Mouse (Mus musculus) erythroblast, adult 5-6 weeks (primary cell): ENCODE results near the gene 2410004B18Rik. TPM values are rescaled to one million over a fixed set of nuclear protein-coding genes. Genes with fewer than 3 reads are reported as not detected.
A peak's percentile ranks its signal among the peaks of the same experiment; 100 is the strongest.
"Not testable (repeated sequence)": the region's sequence is repeated elsewhere in the genome, so short reads cannot be mapped to it uniquely, and the experiment has no call there.

Experiments
- ATAC-seq: replicated peaks from 2 replicates; pipeline ENCODE4 v1.8.0; 2016; ENCODE audit warnings: moderate number of reproducible peaks, mild to moderate bottlenecking, moderate TSS enrichment, inconsistent platforms; ENCODE audit not compliant: poor library complexity, low FRiP score, severe bottlenecking
- total RNA-seq, 2 experiments: library from RNA; stranded (forward) in 1 of 2; stranded (reverse) in 1 of 2; fragments of 150-400 nt in 1 of 2; fragments of 200-764, 138-1000 nt in 1 of 2; gene quantifications; 2 replicates each; pipeline versions ENCODE4 v1.2.3 to v1.2.4; 2015 to 2017; ENCODE audit warnings: low replicate concordance in 2 of 2

Gene 2410004B18Rik
- total RNA-seq (2015; ENCODE audit: low replicate concordance) (20.1 and 46.9 TPM in 2 replicates), total RNA-seq (2017; ENCODE audit: low replicate concordance) (11.8 and 14.6 TPM in 2 replicates)

- ATAC-seq = peak; percentile 93
These were observed at the start of gene 2410004B18Rik for GRCm38 (mm10) chr3:145937505-145938404. 2410004B18Rik (plus strand) TSS chr3:145938014.

GRCm38 (mm10) chr3:145890346-145891132 is 47.3 kb upstream of the 2410004B18Rik start:
- ATAC-seq = no peak

- no peak for ATAC-seq
These were observed 45.4 kb upstream of the 2410004B18Rik start for GRCm38 (mm10) chr3:145892451-145892850.

- ATAC-seq = no peak
These were observed 43.7 kb upstream of the 2410004B18Rik start for GRCm38 (mm10) chr3:145894131-145894530.

- ATAC-seq = no peak
These were observed 40.1 kb upstream of the 2410004B18Rik start for GRCm38 (mm10) chr3:145897749-145898148.

GRCm38 (mm10) chr3:145899832-145900231 is 38.0 kb upstream of the 2410004B18Rik start:
- no peak for ATAC-seq

GRCm38 (mm10) chr3:145903530-145903929 is 34.3 kb upstream of the 2410004B18Rik start:
- no peak for ATAC-seq

- ATAC-seq = peak; percentile 53; the same call in 1 of the 2 replicates
These were observed 32.7 kb upstream of the 2410004B18Rik start for GRCm38 (mm10) chr3:145904850-145905776.

GRCm38 (mm10) chr3:145906582-145906981 is 31.2 kb upstream of the 2410004B18Rik start:
- no peak for ATAC-seq

GRCm38 (mm10) chr3:145912512-145912911 is 25.3 kb upstream of the 2410004B18Rik start:
- ATAC-seq = no peak

- no peak for ATAC-seq
These were observed 24.6 kb upstream of the 2410004B18Rik start for GRCm38 (mm10) chr3:145913263-145913662.

GRCm38 (mm10) chr3:145913942-145914341 is 23.9 kb upstream of the 2410004B18Rik start:
- ATAC-seq = not testable (repeated sequence)

- no peak for ATAC-seq
These were observed 21.4 kb upstream of the 2410004B18Rik start for GRCm38 (mm10) chr3:145916374-145916773.

- no peak for ATAC-seq
These were observed 21.0 kb upstream of the 2410004B18Rik start for GRCm38 (mm10) chr3:145916826-145917225.

- ATAC-seq = no peak
These were observed 15.6 kb upstream of the 2410004B18Rik start, which contains the start of gene Bcl10 for GRCm38 (mm10) chr3:145922019-145922854. Bcl10 (plus strand) TSS chr3:145922804.

- no peak for ATAC-seq
These were observed 14.8 kb upstream of the 2410004B18Rik start for GRCm38 (mm10) chr3:145922971-145923370.

GRCm38 (mm10) chr3:145923874-145924577 is 13.8 kb upstream of the 2410004B18Rik start:
- ATAC-seq = peak; percentile 97
